Mouse (Mus musculus) CD4-positive naive resting alpha-beta T cell, adult 57 days (primary cell): Measurements from ENCODE around the gene Fcf1. TPM values are rescaled to one million over a fixed set of nuclear protein-coding genes. Genes with fewer than 3 reads are reported as not detected.

Source experiments
- total RNA-seq: library from RNA; stranded (reverse); gene quantifications from one replicate; pipeline ENCODE4 v1.2.4, GENCODE M21; 2023

The Fcf1 gene
- total RNA-seq: 78.5 TPM

GRCm38 (mm10) chr12:84970428-84971096, at the start of gene Fcf1, which contains the start of gene Arel1:
TSS of gene Fcf1 (plus strand) at chr12:84970897.
TSS of gene Arel1 (minus strand) at chr12:84970900.

GRCm38 (mm10) chr12:84996083-84996496, 25.4 kb downstream of the Fcf1 start, which contains the start of gene Ylpm1:
TSS of gene Ylpm1 (plus strand) at chr12:84996321.

Other genes with a start within 250 kb of the Fcf1 start
- gene Npc2, start 197.7 kb upstream of the Fcf1 start, total RNA-seq: 189 TPM
- gene Isca2, start 197.6 kb upstream of the Fcf1 start, total RNA-seq: 47.0 TPM
- gene Ltbp2, start 94.4 kb upstream of the Fcf1 start, total RNA-seq: 0.35 TPM
- 38.0 TPM for gene Arel1, start within 50 bp of the Fcf1 start, total RNA-seq
- 91.6 TPM for gene Ylpm1, start 25.4 kb downstream of the Fcf1 start, total RNA-seq
- 3.1 TPM for gene Prox2, start 139.9 kb downstream of the Fcf1 start, total RNA-seq
- gene Dlst, start 139.9 kb downstream of the Fcf1 start, total RNA-seq: 183 TPM
- gene Rps6kl1, start 180.4 kb downstream of the Fcf1 start, total RNA-seq: 5.9 TPM
- not detected for gene Pgf, start 206.9 kb downstream of the Fcf1 start, total RNA-seq
- gene Eif2b2, start 248.6 kb downstream of the Fcf1 start, total RNA-seq: 110 TPM